Mouse (Mus musculus) testis, adult 2 months (tissue): ENCODE data around the gene Nav2.

Source experiments
- CTCF ChIP-seq: fragments of 200-500 bp; IDR thresholded peaks from 2 replicates; pipeline ENCODE4 v1.5.1; 2012; ENCODE audit warnings: low read depth, mild to moderate bottlenecking, inconsistent platforms, low read length, moderate library complexity; ENCODE audit not compliant: control insufficient read depth, insufficient read depth, insufficient replicate concordance
- POLR2A ChIP-seq: fragments of 200-500 bp; IDR thresholded peaks from 2 replicates; pipeline ENCODE4 v1.6.1; 2012; ENCODE audit warnings: low read depth, mild to moderate bottlenecking, inconsistent platforms, low read length, moderate library complexity; ENCODE audit not compliant: control insufficient read depth

DNA sequence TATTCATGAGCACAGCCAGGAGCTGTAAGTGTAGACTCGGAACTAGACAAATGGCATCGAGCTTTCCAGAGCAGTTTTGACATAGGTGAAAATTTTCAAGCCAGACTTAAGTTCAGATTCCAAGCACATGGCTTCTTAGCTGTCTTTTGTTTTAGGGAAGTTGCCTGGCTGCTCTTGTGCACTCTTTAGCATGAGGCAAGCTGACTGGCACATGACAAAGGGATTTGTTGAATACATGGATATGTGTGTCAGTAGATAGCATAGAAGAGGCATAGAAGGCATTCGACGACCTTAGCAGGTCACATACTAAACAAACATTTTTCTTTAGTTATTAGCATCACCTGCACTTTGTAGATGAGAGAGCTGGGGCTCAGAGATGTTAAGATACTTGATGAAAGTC is 53.4 kb downstream of the Nav2 start:
- TF ChIP-seq POLR2A (no peak), CTCF (no peak)
